Mouse (Mus musculus) midbrain, embryonic 12.5 days (tissue): ENCODE results near the gene Cxadr. TPM values are rescaled to one million over a fixed set of nuclear protein-coding genes. Genes with fewer than 3 reads are reported as not detected.

Experiments
- ATAC-seq: fragments of 200-750 bp; cut with Nextera tagmentation; 2 replicates; pipeline ENCODE4 v1.8.0; 2017; ENCODE audit warnings: low read depth, moderate TSS enrichment, moderate library complexity; ENCODE audit not compliant: low FRiP score
- H3K27ac ChIP-seq: fragments of 300-500 bp; sonication (generic); replicated peaks from 2 replicates; pipeline ENCODE4 v1.5.1; 2016; ENCODE audit warnings: mild to moderate bottlenecking
- H3K27me3 ChIP-seq: fragments of 300-500 bp; sonication (generic); 2 replicates; pipeline ENCODE4 v1.6.1; 2016; ENCODE audit warnings: mild to moderate bottlenecking
- H3K36me3 ChIP-seq: fragments of 300-500 bp; sonication (generic); 2 replicates; pipeline ENCODE4 v1.6.1; 2016
- H3K4me1 ChIP-seq: fragments of 300-500 bp; sonication (generic); 2 replicates; pipeline ENCODE4 v1.6.1; 2016
- H3K4me2 ChIP-seq: fragments of 300-500 bp; sonication (generic); replicated peaks from 2 replicates; pipeline ENCODE4 v1.6.1; 2016; ENCODE audit warnings: mild to moderate bottlenecking, moderate library complexity
- H3K4me3 ChIP-seq: fragments of 300-500 bp; sonication (generic); 2 replicates; pipeline ENCODE4 v1.5.1; 2016; ENCODE audit warnings: mild to moderate bottlenecking
- H3K9ac ChIP-seq: fragments of 300-500 bp; sonication (generic); replicated peaks from 2 replicates; pipeline ENCODE4 v1.6.1; 2016; ENCODE audit warnings: mild to moderate bottlenecking, moderate library complexity
- H3K9me3 ChIP-seq: fragments of 300-500 bp; sonication (generic); 2 replicates; pipeline ENCODE4 v1.6.1; 2016; ENCODE audit warnings: mild to moderate bottlenecking
- WGBS: fragments of 180-500 bp; shearing (Covaris S2); methylation state at CpG from one replicate; pipeline ENCODE4 v1.1.7; 2016; 5-methylcytosine and 5-hydroxymethylcytosine counted together
- polyA plus RNA-seq: library from polyadenylated mRNA; unstranded; fragments of >200 nt; fragmentation: Nextera tagmentation; extraction: Ambion mirVana; gene quantifications from 2 replicates; pipeline ENCODE4 v1.2.1, GENCODE M21; 2016

Gene Cxadr
- polyA plus RNA-seq, 1 experiment from 2014 or later = 116 TPM

- Histone ChIP-seq H3K9ac (no peak overlapping the region), H3K4me3 (no peak overlapping the region), H3K9me3 (no peaks in the 10 kb centered on the region), H3K27me3 (no peaks in the 10 kb centered on the region), H3K4me1 (peaks cover 40% of the 10 kb centered on the region), H3K27ac (no peak overlapping the region), H3K4me2 (no peak overlapping the region), H3K36me3 (peaks cover 22% of the 10 kb centered on the region; the same call in 1 of the 2 replicates)
- ATAC-seq = no peak
- WGBS = 87% methylated on average over 6 of the region's 6 CpGs
Measured at GRCm38 (mm10) chr16:78309258-78309657, 8.0 kb downstream of the Cxadr start.

GRCm38 (mm10) chr16:78313135-78313887, 12.0 kb downstream of the Cxadr start:
- H3K4me2 ChIP-seq = peak overlapping the region; percentile 32
- no peak overlapping the region for H3K9ac ChIP-seq
- H3K36me3 ChIP-seq = peaks cover 10% of the 10 kb centered on the region; the same call in 1 of the 2 replicates
- H3K27ac ChIP-seq = peak overlapping the region; percentile 39
- H3K9me3 ChIP-seq = no peaks in the 10 kb centered on the region
- no peak overlapping the region for H3K4me3 ChIP-seq
- H3K27me3 ChIP-seq = no peaks in the 10 kb centered on the region
- H3K4me1 ChIP-seq = peaks cover 39% of the 10 kb centered on the region
- WGBS = 64% methylated on average over 16 of the region's 16 CpGs
- ATAC-seq = no peak

- Histone ChIP-seq H3K9ac (no peak overlapping the region), H3K4me2 (peak overlapping the region; percentile 32), H3K9me3 (no peaks in the 10 kb centered on the region), H3K27me3 (no peaks in the 10 kb centered on the region), H3K27ac (peak overlapping the region; percentile 39; the same call in 1 of the 2 replicates), H3K36me3 (peaks cover 10% of the 10 kb centered on the region; the same call in 1 of the 2 replicates), H3K4me1 (peaks cover 39% of the 10 kb centered on the region), H3K4me3 (no peak overlapping the region)
- WGBS = 52% methylated on average over 6 of the region's 6 CpGs
- no peak for ATAC-seq
Measured at GRCm38 (mm10) chr16:78314026-78314425, 12.7 kb downstream of the Cxadr start.

- Histone ChIP-seq H3K9me3 (no peaks in the 10 kb centered on the region), H3K4me1 (peaks cover 40% of the 10 kb centered on the region), H3K4me2 (no peak overlapping the region), H3K27me3 (no peaks in the 10 kb centered on the region), H3K27ac (no peak overlapping the region), H3K36me3 (no peaks in the 10 kb centered on the region), H3K9ac (no peak overlapping the region), H3K4me3 (no peak overlapping the region)
- 0 out of 2 replicates have a peak, but pooled peaks have one; percentile 54 for ATAC-seq
- 80% methylated on average over 9 of the region's 9 CpGs for WGBS
Measured at GRCm38 (mm10) chr16:78316849-78317248, 15.6 kb downstream of the Cxadr start.

GRCm38 (mm10) chr16:78317960-78318359, 16.7 kb downstream of the Cxadr start:
- H3K4me1 ChIP-seq = peaks cover 40% of the 10 kb centered on the region
- WGBS = 85% methylated on average over 7 of the region's 7 CpGs
- H3K4me3 ChIP-seq = no peak overlapping the region
- H3K27me3 ChIP-seq = no peaks in the 10 kb centered on the region
- ATAC-seq = no peak
- no peaks in the 10 kb centered on the region for H3K9me3 ChIP-seq
- no peak overlapping the region for H3K9ac ChIP-seq
- H3K27ac ChIP-seq = no peak overlapping the region
- H3K4me2 ChIP-seq = no peak overlapping the region
- no peaks in the 10 kb centered on the region for H3K36me3 ChIP-seq

- Histone ChIP-seq H3K4me2 (no peak overlapping the region), H3K9me3 (no peaks in the 10 kb centered on the region), H3K4me1 (peaks cover 25% of the 10 kb centered on the region), H3K9ac (no peak overlapping the region), H3K4me3 (no peak overlapping the region), H3K27me3 (no peaks in the 10 kb centered on the region), H3K27ac (no peak overlapping the region), H3K36me3 (no peaks in the 10 kb centered on the region)
- no peak for ATAC-seq
- WGBS = 68% methylated on average over 7 of the region's 7 CpGs
Measured at GRCm38 (mm10) chr16:78319711-78320110, 18.4 kb downstream of the Cxadr start.

- Histone ChIP-seq H3K4me2 (peak overlapping the region; percentile 19), H3K27ac (peak overlapping the region; percentile 4; the same call in 1 of the 2 replicates), H3K4me1 (peaks cover 24% of the 10 kb centered on the region), H3K9me3 (no peaks in the 10 kb centered on the region), H3K27me3 (no peaks in the 10 kb centered on the region), H3K4me3 (no peak overlapping the region), H3K36me3 (peaks cover 16% of the 10 kb centered on the region), H3K9ac (no peak overlapping the region)
- WGBS = 1% methylated on average over 7 of the region's 7 CpGs
- peak; percentile 75 for ATAC-seq
Measured at GRCm38 (mm10) chr16:78321559-78321958, 20.3 kb downstream of the Cxadr start.

- Histone ChIP-seq H3K4me1 (peaks cover 24% of the 10 kb centered on the region), H3K27ac (peak overlapping the region; percentile 4; the same call in 1 of the 2 replicates), H3K4me2 (peak overlapping the region; percentile 19), H3K36me3 (peaks cover 22% of the 10 kb centered on the region), H3K9ac (no peak overlapping the region), H3K4me3 (no peak overlapping the region), H3K9me3 (no peaks in the 10 kb centered on the region), H3K27me3 (no peaks in the 10 kb centered on the region)
- WGBS = 8% methylated on average over 7 of the region's 7 CpGs
- no peak for ATAC-seq
Measured at GRCm38 (mm10) chr16:78322140-78322539, 20.9 kb downstream of the Cxadr start.

- Histone ChIP-seq H3K27ac (no peak overlapping the region), H3K4me1 (peaks cover 16% of the 10 kb centered on the region), H3K27me3 (no peaks in the 10 kb centered on the region), H3K36me3 (peaks cover 54% of the 10 kb centered on the region), H3K4me3 (no peak overlapping the region), H3K9me3 (no peaks in the 10 kb centered on the region), H3K9ac (no peak overlapping the region), H3K4me2 (no peak overlapping the region)
- no peak for ATAC-seq
- 88% methylated on average over 27 of the region's 27 CpGs for WGBS
Measured at GRCm38 (mm10) chr16:78325972-78326848, 24.9 kb downstream of the Cxadr start.

- Histone ChIP-seq H3K9me3 (no peaks in the 10 kb centered on the region), H3K4me1 (peaks cover 5% of the 10 kb centered on the region), H3K9ac (no peak overlapping the region), H3K27ac (no peak overlapping the region), H3K4me3 (no peak overlapping the region), H3K27me3 (no peaks in the 10 kb centered on the region), H3K36me3 (peaks cover 62% of the 10 kb centered on the region), H3K4me2 (no peak overlapping the region)
- no peak for ATAC-seq
- WGBS = 93% methylated on average over 7 of the region's 7 CpGs
Measured at GRCm38 (mm10) chr16:78327562-78327961, 26.3 kb downstream of the Cxadr start.

GRCm38 (mm10) chr16:78327999-78328398, 26.7 kb downstream of the Cxadr start:
- Histone ChIP-seq H3K4me1 (0 out of 2 replicates have a peak, but pooled peaks cover 2% of the 10 kb centered on the region), H3K4me3 (no peak overlapping the region), H3K9ac (no peak overlapping the region), H3K4me2 (no peak overlapping the region), H3K36me3 (peaks cover 66% of the 10 kb centered on the region), H3K9me3 (no peaks in the 10 kb centered on the region), H3K27ac (no peak overlapping the region), H3K27me3 (no peaks in the 10 kb centered on the region)
- ATAC-seq = no peak
- WGBS = 94% methylated on average over 12 of the region's 12 CpGs

GRCm38 (mm10) chr16:78337226-78337625, 35.9 kb downstream of the Cxadr start:
- Histone ChIP-seq H3K27me3 (no peaks in the 10 kb centered on the region), H3K27ac (no peak overlapping the region), H3K36me3 (peaks cover 53% of the 10 kb centered on the region), H3K4me2 (no peak overlapping the region), H3K9ac (no peak overlapping the region), H3K4me1 (0 out of 2 replicates have a peak, but pooled peaks cover 2% of the 10 kb centered on the region), H3K9me3 (no peaks in the 10 kb centered on the region), H3K4me3 (no peak overlapping the region)
- no peak for ATAC-seq
- 75% methylated on average over 8 of the region's 8 CpGs for WGBS
